9 mouse cellular contexts compared by ENCODE assay signal in genomic region chr4:140679038-140679437, GRCm38 (mm10). TPM values are rescaled to one million over a fixed set of nuclear protein-coding genes. Genes with fewer than 3 reads are reported as not detected.
DNase-seq lines count a peak whose midpoint lies in the region; ATAC-seq lines count a peak whose summit lies in the region.
"Had no signal": no experiment of that assay in that cellular context is flagged by ENCODE, and none has a peak within 500 bp of the region (broad histone marks: within the 10 kb centered on the region; RNA-seq: fewer than 3 reads in every experiment).

No protein-coding gene starts in this region.

- no peaks in the 10 kb centered on the region for H3K36me3 ChIP-seq in hindbrain, embryonic 11.5 days (ENCODE audit: control insufficient read depth, insufficient read depth, low read length)
- no peaks in the 10 kb centered on the region for H3K36me3 ChIP-seq in hindbrain, embryonic 16.5 days (ENCODE audit: control insufficient read depth, insufficient read depth, low read length)
- no peaks in the 10 kb centered on the region for H3K36me3 ChIP-seq in forebrain, embryonic 14.5 days (ENCODE audit: control insufficient read depth, insufficient read depth, low read length)
- no peaks in the 10 kb centered on the region for H3K36me3 ChIP-seq in midbrain, embryonic 14.5 days (ENCODE audit: control insufficient read depth, insufficient read depth, low read length)
- H3K36me3 ChIP-seq: limb, embryonic 12.5 days had no signal

- peak; percentile 77 for DNase-seq in hindbrain, embryonic 11.5 days (ENCODE audit: low spot score)
- DNase-seq in CD4-positive, CD25-positive, alpha-beta regulatory T cell, adult 2 months (ENCODE audit: low read depth, low spot score): peak; percentile 79
- DNase-seq in R1 (ENCODE audit: low read depth, low spot score): peak; percentile 77
- DNase-seq in forebrain, embryonic 14.5 days (ENCODE audit: low spot score): peak; percentile 50
- peak; percentile 75 for DNase-seq in midbrain, embryonic 14.5 days
- no peak for DNase-seq in layer of hippocampus, postnatal 36 days
- no peak for DNase-seq in layer of hippocampus, adult 9-11 months

- H3K27ac ChIP-seq in hindbrain, embryonic 11.5 days (ENCODE audit: low read depth, low read length): no peak overlapping the region
- H3K27ac ChIP-seq in hindbrain, embryonic 16.5 days (ENCODE audit: low read depth, low read length): no peak overlapping the region
- H3K27ac ChIP-seq in forebrain, embryonic 14.5 days (ENCODE audit: low read depth, low read length): no peak overlapping the region
- H3K27ac ChIP-seq in midbrain, embryonic 14.5 days (replicated peaks; ENCODE audit: low read depth, low read length): no peak overlapping the region
- H3K27ac ChIP-seq: limb, embryonic 12.5 days had no signal

- H3K9me3 ChIP-seq in hindbrain, embryonic 11.5 days (ENCODE audit: control insufficient read depth, low read length): no peaks in the 10 kb centered on the region
- H3K9me3 ChIP-seq in hindbrain, embryonic 16.5 days (ENCODE audit: control insufficient read depth, low read length): no peaks in the 10 kb centered on the region
- H3K9me3 ChIP-seq in forebrain, embryonic 14.5 days (replicated peaks; ENCODE audit: control insufficient read depth, low read length): no peaks in the 10 kb centered on the region
- H3K9me3 ChIP-seq in midbrain, embryonic 14.5 days (ENCODE audit: control insufficient read depth, low read length): no peaks in the 10 kb centered on the region
- H3K9me3 ChIP-seq: limb, embryonic 12.5 days had no signal

- no peak overlapping the region for H3K4me3 ChIP-seq in hindbrain, embryonic 11.5 days (ENCODE audit: low read depth, low read length)
- H3K4me3 ChIP-seq in hindbrain, embryonic 16.5 days (ENCODE audit: low read length): no peak overlapping the region
- no peak overlapping the region for H3K4me3 ChIP-seq in forebrain, embryonic 14.5 days (ENCODE audit: low read depth, low read length)
- no peak overlapping the region for H3K4me3 ChIP-seq in midbrain, embryonic 14.5 days (replicated peaks; ENCODE audit: low read depth, low read length)
- H3K4me3 ChIP-seq: limb, embryonic 12.5 days had no signal

- no peak overlapping the region for H3K4me2 ChIP-seq in hindbrain, embryonic 11.5 days (replicated peaks; ENCODE audit: low read depth, low read length)
- no peak overlapping the region for H3K4me2 ChIP-seq in hindbrain, embryonic 16.5 days (ENCODE audit: low read length)
- no peak overlapping the region for H3K4me2 ChIP-seq in forebrain, embryonic 14.5 days (ENCODE audit: low read length)
- no peak overlapping the region for H3K4me2 ChIP-seq in midbrain, embryonic 14.5 days (ENCODE audit: low read length)
- H3K4me2 ChIP-seq: limb, embryonic 12.5 days had no signal

- no peak for ATAC-seq in hindbrain, embryonic 11.5 days (ENCODE audit: low FRiP score)
- ATAC-seq in hindbrain, embryonic 16.5 days: no peak
- ATAC-seq in forebrain, embryonic 14.5 days: 0 out of 2 replicates have a peak, but pooled peaks have one; percentile 30
- no peak for ATAC-seq in midbrain, embryonic 14.5 days (ENCODE audit: low FRiP score, low TSS enrichment)

- 14% methylated on average over 5 of the region's 5 CpGs for WGBS in hindbrain, embryonic 11.5 days
- 10% methylated on average over 5 of the region's 5 CpGs for WGBS in hindbrain, embryonic 16.5 days
- 17% methylated on average over 5 of the region's 5 CpGs for WGBS in forebrain, embryonic 14.5 days
- 12% methylated on average over 5 of the region's 5 CpGs for WGBS in midbrain, embryonic 14.5 days

- H3K9ac ChIP-seq in hindbrain, embryonic 11.5 days (ENCODE audit: low read depth, low read length): no peak overlapping the region
- H3K9ac ChIP-seq in hindbrain, embryonic 16.5 days (ENCODE audit: low read depth, low read length): no peak overlapping the region
- no peak overlapping the region for H3K9ac ChIP-seq in forebrain, embryonic 14.5 days (ENCODE audit: low read length)
- H3K9ac ChIP-seq in midbrain, embryonic 14.5 days (replicated peaks; ENCODE audit: low read length): no peak overlapping the region
- H3K9ac ChIP-seq: limb, embryonic 12.5 days had no signal

- H3K4me1 ChIP-seq in hindbrain, embryonic 11.5 days (replicated peaks; ENCODE audit: control insufficient read depth, insufficient read depth, low read length): 0 out of 2 replicates have a peak, but pooled peaks cover 1% of the 10 kb centered on the region
- H3K4me1 ChIP-seq in hindbrain, embryonic 16.5 days (ENCODE audit: control insufficient read depth, insufficient read depth, low read depth, low read length): peaks cover 1% of the 10 kb centered on the region
- H3K4me1 ChIP-seq in forebrain, embryonic 14.5 days (ENCODE audit: control insufficient read depth, insufficient read depth, low read length): 0 out of 2 replicates have a peak, but pooled peaks cover under 1% of the 10 kb centered on the region
- H3K4me1 ChIP-seq in midbrain, embryonic 14.5 days (ENCODE audit: control insufficient read depth, insufficient read depth, low read length): peaks cover 4% of the 10 kb centered on the region; the same call in 1 of the 2 replicates

- no peaks in the 10 kb centered on the region; the same call in 1 of the 2 replicates for H3K27me3 ChIP-seq in hindbrain, embryonic 11.5 days (ENCODE audit: control insufficient read depth, insufficient read depth, low read length)
- no peaks in the 10 kb centered on the region for H3K27me3 ChIP-seq in hindbrain, embryonic 16.5 days (replicated peaks; ENCODE audit: control insufficient read depth, insufficient read depth, low read length)
- no peaks in the 10 kb centered on the region for H3K27me3 ChIP-seq in forebrain, embryonic 14.5 days (replicated peaks; ENCODE audit: control insufficient read depth, insufficient read depth, low read length)
- H3K27me3 ChIP-seq in midbrain, embryonic 14.5 days (ENCODE audit: control insufficient read depth, insufficient read depth, low read length): no peaks in the 10 kb centered on the region
- H3K27me3 ChIP-seq: limb, embryonic 12.5 days had no signal

RNA-seq across cellular contexts. Expression of gene Arhgef10l, which starts 13.2 kb away (rescaled TPM):
- polyA plus RNA-seq in hindbrain, embryonic 11.5 days (2014; fragmentation: Nextera tagmentation; extraction: Ambion mirVana): 13.8 and 14.5 TPM in 2 replicates
- 20.7 and 24.5 TPM in 2 replicates for polyA plus RNA-seq in hindbrain, embryonic 16.5 days (2015; fragmentation: Nextera tagmentation; extraction: Ambion mirVana)
- polyA plus RNA-seq in forebrain, embryonic 14.5 days (2014; fragmentation: Nextera tagmentation; extraction: Ambion mirVana): 15.0 and 17.7 TPM in 2 replicates
- polyA plus RNA-seq in midbrain, embryonic 14.5 days (2014; fragmentation: Nextera tagmentation; extraction: Ambion mirVana): 18.7 and 24.6 TPM in 2 replicates
- 10 to 100 TPM; 41.7 to 43.9 TPM for total RNA-seq in layer of hippocampus, postnatal 36 days (2021)

RNA-seq across cellular contexts. Expression of gene Rcc2, which starts 21.3 kb away (rescaled TPM):
- 44.3 and 59.6 TPM in 2 replicates for polyA plus RNA-seq in hindbrain, embryonic 11.5 days (2014; fragmentation: Nextera tagmentation; extraction: Ambion mirVana)
- polyA plus RNA-seq in hindbrain, embryonic 16.5 days (2015; fragmentation: Nextera tagmentation; extraction: Ambion mirVana): 7.7 and 9.5 TPM in 2 replicates
- polyA plus RNA-seq in forebrain, embryonic 14.5 days (2014; fragmentation: Nextera tagmentation; extraction: Ambion mirVana): 23.1 and 32.8 TPM in 2 replicates
- 21.2 and 21.5 TPM in 2 replicates for polyA plus RNA-seq in midbrain, embryonic 14.5 days (2014; fragmentation: Nextera tagmentation; extraction: Ambion mirVana)
- 10 to 100 TPM; 87.9 to 90.7 TPM for total RNA-seq in layer of hippocampus, postnatal 36 days (2021)

Comparison
In these comparisons a context has a peak if more than half of its experiments do, and no peak if none do; other contexts are left out.
1. DNase-seq: peak in hindbrain, embryonic 11.5 days (single experiment), CD4-positive, CD25-positive, alpha-beta regulatory T cell, adult 2 months (single experiment), R1 (single experiment), forebrain, embryonic 14.5 days (single experiment) and midbrain, embryonic 14.5 days (single experiment); none in layer of hippocampus, postnatal 36 days (0 of 2) and layer of hippocampus, adult 9-11 months (single experiment).